Mouse (Mus musculus) midbrain, embryonic 15.5 days (tissue): ENCODE results near the gene Cmpk2. TPM values are rescaled to one million over a fixed set of nuclear protein-coding genes. Genes with fewer than 3 reads are reported as not detected.
A peak's percentile ranks its signal among the peaks of the same experiment; 100 is the strongest.

Experiments
- ATAC-seq: fragments of 200-750 bp; cut with Nextera tagmentation; replicated peaks from 2 replicates; pipeline ENCODE4 v1.8.0; 2017; ENCODE audit warnings: moderate TSS enrichment
- H3K27ac ChIP-seq: fragments of 300-500 bp; sonication (generic); 2 replicates; pipeline ENCODE4 v1.5.1; 2015; ENCODE audit warnings: mild to moderate bottlenecking, inconsistent platforms
- H3K27me3 ChIP-seq: fragments of 300-500 bp; sonication (generic); replicated peaks from 2 replicates; pipeline ENCODE4 v1.6.1; 2015; ENCODE audit warnings: inconsistent platforms
- H3K36me3 ChIP-seq: fragments of 300-500 bp; sonication (generic); replicated peaks from 2 replicates; pipeline ENCODE4 v1.6.1; 2015; ENCODE audit warnings: inconsistent platforms
- H3K4me1 ChIP-seq: fragments of 300-500 bp; sonication (generic); 2 replicates; pipeline ENCODE4 v1.6.1; 2015; ENCODE audit warnings: inconsistent platforms
- H3K4me2 ChIP-seq: fragments of 300-500 bp; sonication (generic); 2 replicates; pipeline ENCODE4 v1.6.1; 2015; ENCODE audit warnings: inconsistent platforms, mild to moderate bottlenecking, moderate library complexity
- H3K4me3 ChIP-seq: fragments of 300-500 bp; sonication (generic); 2 replicates; pipeline ENCODE4 v1.5.1; 2015; ENCODE audit warnings: mild to moderate bottlenecking, inconsistent platforms
- H3K9ac ChIP-seq: fragments of 300-500 bp; sonication (generic); 2 replicates; pipeline ENCODE4 v1.6.1; 2015; ENCODE audit warnings: mild to moderate bottlenecking, inconsistent platforms
- H3K9me3 ChIP-seq: fragments of 300-500 bp; sonication (generic); 2 replicates; pipeline ENCODE4 v1.6.1; 2016; ENCODE audit warnings: inconsistent platforms
- whole genome bisulfite sequencing: fragments of 180-500 bp; shearing (Covaris S2); methylation state at CpG from one replicate; pipeline ENCODE4 v1.1.7; 2015; ENCODE audit warnings: mixed read lengths; 5-methylcytosine and 5-hydroxymethylcytosine counted together
- polyA plus RNA-seq: library from polyadenylated mRNA; unstranded; fragments of >200 nt; fragmentation: Nextera tagmentation; extraction: Ambion mirVana; gene quantifications from 2 replicates; pipeline ENCODE4 v1.2.1, GENCODE M21; 2015

Gene Cmpk2
- polyA plus RNA-seq, 1 experiment from 2014 or later: 15.6 TPM

DNA sequence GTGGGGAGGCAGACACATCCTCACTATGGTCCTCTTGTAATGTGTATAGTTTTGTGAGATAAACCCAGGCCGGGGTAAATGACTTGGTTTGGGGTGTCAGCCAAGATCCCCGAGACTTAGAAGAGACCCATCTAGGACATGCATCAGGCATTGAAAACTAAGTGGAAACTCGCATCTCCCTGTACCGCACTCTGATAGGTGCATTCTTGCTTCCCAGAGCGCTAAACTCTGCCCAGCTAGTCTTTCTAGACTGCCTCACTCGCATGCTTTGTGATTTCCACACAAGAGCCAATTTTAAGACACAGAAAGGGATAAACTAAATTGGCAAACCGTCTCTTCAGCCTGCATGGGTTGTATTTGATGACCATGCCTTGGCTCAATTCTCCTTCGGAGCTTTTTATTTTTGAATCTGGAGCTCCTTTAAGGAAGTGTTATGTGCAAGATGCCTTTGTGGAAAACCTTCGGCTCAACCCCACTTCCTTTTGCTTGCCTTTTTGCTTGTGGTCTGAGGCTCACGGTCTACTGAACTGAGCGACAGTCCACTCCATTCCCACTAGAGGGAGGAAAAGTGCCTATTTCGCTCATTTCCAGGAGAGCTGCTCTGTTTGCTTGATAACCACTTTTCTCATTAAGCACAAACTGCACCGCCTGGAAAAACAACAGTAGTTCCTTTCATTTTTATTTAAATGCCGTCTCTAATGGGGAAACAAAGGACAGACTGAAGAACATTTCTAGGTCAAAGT lies 19.0 kb downstream of the Cmpk2 start:
- no peaks in the 10 kb centered on the region for H3K36me3 ChIP-seq
- no peak overlapping the region for H3K27ac ChIP-seq
- H3K4me3 ChIP-seq: no peak overlapping the region
- H3K4me2 ChIP-seq: no peak overlapping the region; the same call in 1 of the 2 replicates
- H3K27me3 ChIP-seq: no peaks in the 10 kb centered on the region
- no peaks in the 10 kb centered on the region for H3K9me3 ChIP-seq
- no peak overlapping the region for H3K9ac ChIP-seq
- 39% methylated on average over 14 of the region's 14 CpGs for WGBS
- peak; percentile 58; the same call in 1 of the 2 replicates for ATAC-seq
- peaks cover 11% of the 10 kb centered on the region for H3K4me1 ChIP-seq

DNA sequence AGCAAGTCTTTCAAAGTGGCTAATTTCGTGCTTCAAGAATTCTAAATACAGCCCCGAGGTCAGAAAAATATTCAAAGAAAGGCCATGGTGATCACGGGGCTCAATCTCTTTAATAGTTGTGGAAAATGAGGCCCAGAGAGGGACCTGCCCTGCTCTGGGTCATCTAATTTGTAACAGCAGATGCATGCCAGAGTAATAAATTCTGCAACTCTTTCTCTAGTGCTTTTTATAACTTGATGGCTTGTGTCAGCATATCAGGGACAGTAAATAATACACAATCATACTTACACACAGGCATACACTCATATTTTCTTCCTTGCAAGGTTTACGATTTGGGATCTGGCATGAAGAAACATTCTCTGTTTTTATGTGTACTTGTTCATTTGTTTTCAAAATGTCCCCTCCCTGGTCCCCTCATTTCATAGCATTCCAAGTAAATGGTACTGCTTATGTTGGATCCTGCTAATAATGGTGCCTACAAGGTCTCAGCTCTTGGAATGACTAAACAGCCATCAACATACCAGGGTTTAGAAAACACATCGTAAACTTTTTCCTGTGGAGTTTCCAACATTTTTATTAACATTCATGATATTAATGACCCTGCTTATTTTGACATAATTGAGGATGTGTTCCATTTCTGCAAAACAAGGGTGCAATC lies 19.7 kb downstream of the Cmpk2 start:
- ATAC-seq: 0 out of 2 replicates have a peak, but pooled peaks have one; percentile 30
- peaks cover 11% of the 10 kb centered on the region for H3K4me1 ChIP-seq
- no peak overlapping the region for H3K9ac ChIP-seq
- no peaks in the 10 kb centered on the region for H3K27me3 ChIP-seq
- H3K9me3 ChIP-seq: no peaks in the 10 kb centered on the region
- no peak overlapping the region for H3K27ac ChIP-seq
- WGBS: 38% methylated on average over 5 of the region's 5 CpGs
- H3K4me2 ChIP-seq: no peak overlapping the region
- no peaks in the 10 kb centered on the region for H3K36me3 ChIP-seq
- H3K4me3 ChIP-seq: no peak overlapping the region

DNA sequence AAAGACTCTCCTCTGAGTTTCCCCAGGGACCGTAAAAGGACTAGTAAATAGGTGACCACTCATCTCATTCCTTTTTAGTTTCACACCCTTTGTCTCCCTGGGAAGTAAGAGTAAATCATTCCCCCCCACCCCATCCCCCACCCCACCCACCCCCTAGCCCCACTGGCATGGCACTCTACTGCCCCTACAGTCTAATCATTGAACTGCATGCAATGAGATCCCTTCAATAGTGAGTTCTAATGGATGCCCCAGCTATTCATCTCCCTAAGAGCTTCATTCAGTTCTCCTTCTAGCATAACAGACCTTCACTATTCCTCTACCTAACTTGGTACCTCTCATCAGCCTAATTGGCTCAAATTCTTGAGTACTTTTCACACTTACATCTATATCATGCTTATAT lies 20.9 kb downstream of the Cmpk2 start:
- Histone ChIP-seq H3K4me2 (no peak overlapping the region), H3K9me3 (no peaks in the 10 kb centered on the region), H3K27ac (no peak overlapping the region), H3K9ac (no peak overlapping the region), H3K27me3 (no peaks in the 10 kb centered on the region), H3K4me3 (no peak overlapping the region), H3K36me3 (no peaks in the 10 kb centered on the region), H3K4me1 (peaks cover 11% of the 10 kb centered on the region)
- WGBS: 97% methylated on average over 1 of the region's 1 CpGs
- ATAC-seq: no peak

DNA sequence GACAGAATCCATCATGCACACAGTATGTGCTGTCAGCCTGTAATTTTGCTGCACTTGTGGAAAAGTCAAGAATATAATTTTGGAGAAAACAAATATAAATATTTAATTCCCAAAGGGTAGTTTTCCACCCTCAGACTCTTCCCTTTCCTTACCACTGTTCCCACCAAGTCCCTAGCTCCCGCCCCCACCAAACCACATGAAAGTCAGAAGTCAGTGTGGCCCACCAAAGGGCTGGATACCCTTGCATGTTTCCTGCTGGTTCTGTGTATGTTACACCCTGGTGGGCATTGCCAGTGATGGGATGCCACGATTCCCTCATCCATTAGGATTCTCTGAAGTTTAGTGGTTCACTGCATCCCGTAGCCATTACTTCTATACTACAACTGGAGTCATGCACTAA lies 32.0 kb downstream of the Cmpk2 start:
- no peak overlapping the region for H3K27ac ChIP-seq
- no peaks in the 10 kb centered on the region for H3K36me3 ChIP-seq
- no peaks in the 10 kb centered on the region for H3K4me1 ChIP-seq
- no peaks in the 10 kb centered on the region for H3K9me3 ChIP-seq
- no peaks in the 10 kb centered on the region for H3K27me3 ChIP-seq
- H3K4me3 ChIP-seq: no peak overlapping the region
- 85% methylated on average over 3 of the region's 3 CpGs for WGBS
- H3K4me2 ChIP-seq: no peak overlapping the region
- ATAC-seq: no peak
- H3K9ac ChIP-seq: no peak overlapping the region

DNA sequence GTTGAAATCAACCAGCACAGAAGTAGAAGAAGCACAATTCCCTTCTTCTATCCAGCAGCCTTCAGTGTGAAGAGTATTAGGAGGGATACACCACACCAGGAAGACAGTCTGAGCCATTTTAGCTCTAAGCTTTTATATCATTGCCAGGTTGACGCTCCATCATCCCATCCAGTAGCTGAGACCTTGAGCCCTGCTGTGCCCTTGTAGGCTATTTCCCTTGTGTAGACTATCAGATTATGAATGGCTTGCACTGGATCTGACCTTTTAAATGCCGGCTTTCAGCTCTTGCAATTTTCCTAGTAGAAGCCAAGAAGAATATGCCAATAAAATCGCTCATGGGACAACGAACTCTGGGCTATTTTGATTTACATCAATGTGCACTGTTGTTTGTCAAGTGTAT lies 42.0 kb downstream of the Cmpk2 start:
- no peak overlapping the region for H3K9ac ChIP-seq
- no peaks in the 10 kb centered on the region for H3K27me3 ChIP-seq
- ATAC-seq: no peak
- no peak overlapping the region for H3K4me3 ChIP-seq
- no peaks in the 10 kb centered on the region for H3K9me3 ChIP-seq
- 91% methylated on average over 4 of the region's 4 CpGs for WGBS
- H3K36me3 ChIP-seq: no peaks in the 10 kb centered on the region
- no peak overlapping the region for H3K27ac ChIP-seq
- no peak overlapping the region for H3K4me2 ChIP-seq
- 0 out of 2 replicates have a peak, but pooled peaks cover 3% of the 10 kb centered on the region for H3K4me1 ChIP-seq

DNA sequence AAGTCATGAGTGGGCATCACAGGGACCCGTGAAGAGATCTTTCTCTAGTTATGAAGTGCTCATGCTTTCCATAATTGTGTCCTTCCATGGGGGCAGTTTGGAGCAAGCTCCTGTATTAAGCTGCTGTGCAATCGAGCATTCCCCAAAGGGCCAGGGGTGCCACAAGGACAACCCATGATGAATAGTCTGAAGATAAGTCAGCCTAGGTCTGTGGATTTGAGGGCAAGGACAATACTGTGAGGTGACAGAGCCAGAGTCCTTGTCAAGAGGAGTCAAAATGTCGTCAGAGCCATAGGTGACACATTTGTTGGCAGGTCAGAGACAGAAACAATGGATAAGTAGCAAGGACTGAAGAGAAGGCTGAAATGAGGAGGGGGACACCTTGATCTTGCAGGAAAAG lies 49.2 kb downstream of the Cmpk2 start:
- WGBS: 80% methylated on average over 3 of the region's 3 CpGs
- H3K27me3 ChIP-seq: no peaks in the 10 kb centered on the region
- no peak for ATAC-seq
- no peak overlapping the region for H3K4me3 ChIP-seq
- H3K4me1 ChIP-seq: 0 out of 2 replicates have a peak, but pooled peaks cover 3% of the 10 kb centered on the region
- no peaks in the 10 kb centered on the region for H3K9me3 ChIP-seq
- H3K27ac ChIP-seq: no peak overlapping the region
- no peak overlapping the region for H3K4me2 ChIP-seq
- H3K9ac ChIP-seq: no peak overlapping the region
- H3K36me3 ChIP-seq: no peaks in the 10 kb centered on the region

DNA sequence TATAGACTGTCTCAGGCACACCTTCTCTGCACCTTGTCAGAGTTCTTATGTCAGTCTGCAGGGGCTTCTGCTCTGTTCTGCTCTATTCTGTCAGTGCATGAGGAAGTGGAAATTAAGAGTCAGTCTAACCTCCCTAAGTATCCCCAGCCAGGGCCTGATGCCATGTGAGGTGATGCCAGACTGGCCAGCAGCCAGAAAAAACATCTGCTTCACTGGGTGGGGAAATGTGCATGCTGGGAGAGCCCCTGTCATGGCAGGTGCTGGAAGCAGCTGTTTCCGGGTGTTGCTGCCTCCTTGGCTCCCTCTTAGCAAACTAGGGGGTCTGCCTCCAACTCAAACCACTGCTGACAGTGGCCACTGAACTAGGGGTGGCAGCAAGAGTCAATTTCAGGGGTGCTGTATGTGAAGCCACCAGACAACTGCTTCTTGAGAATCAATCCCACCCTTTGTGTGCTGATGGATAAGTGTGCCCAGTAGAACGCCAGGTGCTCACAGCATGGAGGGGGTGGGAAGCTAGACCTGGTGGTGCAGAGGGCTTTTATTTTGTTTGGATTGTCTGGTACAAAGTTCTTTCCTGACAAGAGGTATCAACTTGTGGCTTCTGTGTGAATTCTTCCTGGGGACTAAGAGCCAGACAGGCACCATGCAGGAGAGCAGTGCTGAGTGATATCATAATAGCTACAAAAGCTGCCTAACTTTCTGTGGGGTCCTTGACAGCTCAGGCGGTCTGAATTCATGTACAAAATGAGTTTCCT lies 56.1 kb downstream of the Cmpk2 start:
- H3K9ac ChIP-seq: no peak overlapping the region
- peaks cover 16% of the 10 kb centered on the region for H3K4me1 ChIP-seq
- ATAC-seq: peak; percentile 65
- 57% methylated on average over 3 of the region's 3 CpGs for WGBS
- H3K4me3 ChIP-seq: no peak overlapping the region
- H3K36me3 ChIP-seq: no peaks in the 10 kb centered on the region
- peak overlapping the region; percentile 52; the same call in 1 of the 2 replicates for H3K27ac ChIP-seq
- H3K4me2 ChIP-seq: no peak overlapping the region
- no peaks in the 10 kb centered on the region for H3K9me3 ChIP-seq
- no peaks in the 10 kb centered on the region for H3K27me3 ChIP-seq

DNA sequence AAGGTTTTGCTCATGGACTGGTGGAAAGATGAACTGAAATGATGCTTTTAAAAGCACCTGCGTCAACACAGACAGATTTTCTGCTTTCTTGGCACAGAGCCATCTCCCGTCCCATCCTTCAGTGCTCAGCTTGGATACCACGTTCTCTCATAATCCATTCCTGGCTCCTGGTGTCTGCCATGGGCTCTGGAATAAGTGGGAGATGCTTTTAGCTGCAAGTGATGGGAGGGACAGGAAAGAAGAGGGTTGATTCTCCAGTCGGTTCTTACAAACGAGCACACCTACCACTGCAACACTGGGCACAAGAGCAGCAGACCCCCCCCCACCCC lies 56.7 kb downstream of the Cmpk2 start:
- 47% methylated on average over 5 of the region's 5 CpGs for whole genome bisulfite sequencing
- no peak for ATAC-seq
- Histone ChIP-seq H3K4me1 (peaks cover 16% of the 10 kb centered on the region), H3K36me3 (no peaks in the 10 kb centered on the region), H3K9me3 (no peaks in the 10 kb centered on the region), H3K27me3 (no peaks in the 10 kb centered on the region), H3K27ac (peak overlapping the region; percentile 52), H3K9ac (no peak overlapping the region), H3K4me3 (no peak overlapping the region), H3K4me2 (no peak overlapping the region)

Other genes with a start within 250 kb of the Cmpk2 start
- 29.9 and 30.8 TPM in 2 replicates for gene Rnf144a, start 54.0 kb upstream of the Cmpk2 start, polyA plus RNA-seq
- 0.39 and 0.75 TPM in 2 replicates for gene Rsad2, start 12.8 kb upstream of the Cmpk2 start, polyA plus RNA-seq